ENCODE assay signal across 11 mouse cellular contexts in the genomic region with DNA sequence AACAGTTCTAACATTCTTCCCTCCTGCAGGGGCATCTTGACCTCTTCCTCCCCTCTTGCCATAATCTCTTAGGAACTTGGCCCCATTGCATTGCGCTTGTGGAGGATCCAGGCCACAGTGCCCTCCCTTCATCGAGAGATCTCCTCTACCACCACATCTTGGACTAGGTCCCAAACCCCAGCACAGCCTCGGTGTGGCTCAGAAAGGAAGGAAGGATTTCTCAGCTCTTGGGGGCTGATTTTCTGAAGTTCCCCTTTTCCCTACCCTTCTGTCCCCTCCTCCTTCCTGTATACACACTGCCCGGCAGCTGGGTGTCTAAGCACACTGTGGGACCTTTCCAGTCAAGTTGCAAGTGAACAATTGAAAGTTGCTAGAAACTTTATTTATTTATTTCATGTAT. TPM values are rescaled to one million over a fixed set of nuclear protein-coding genes. Genes with fewer than 3 reads are reported as not detected.
A peak's percentile ranks its signal among the peaks of the same experiment; 100 is the strongest.
DNase-seq lines count a peak whose midpoint lies in the region; ATAC-seq and TF ChIP-seq lines count a peak whose summit lies in the region.
"Had no signal": no experiment of that assay in that cellular context is flagged by ENCODE, and none has a peak within 500 bp of the region (broad histone marks: within the 10 kb centered on the region; RNA-seq: fewer than 3 reads in every experiment).

No protein-coding gene starts in this region.

- no peak overlapping the region for H3K9ac ChIP-seq in kidney, embryonic 14.5 days (ENCODE audit: low read depth, low read length)
- no peak overlapping the region for H3K9ac ChIP-seq in embryonic facial prominence, embryonic 15.5 days
- H3K9ac ChIP-seq in liver, embryonic 16.5 days (ENCODE audit: low read depth, low read length) = peak overlapping the region; percentile 53
- H3K9ac ChIP-seq: limb, embryonic 15.5 days had no signal

- H3K27ac ChIP-seq in kidney, adult 2 months (ENCODE audit: insufficient read depth, low read depth, low read length) = no peak overlapping the region
- H3K27ac ChIP-seq in kidney, embryonic 14.5 days (ENCODE audit: low read depth, low read length) = no peak overlapping the region
- H3K27ac ChIP-seq in embryonic facial prominence, embryonic 15.5 days (replicated peaks) = 0 out of 2 replicates have a peak overlapping the region, but pooled peaks have one; percentile 39
- H3K27ac ChIP-seq in liver, embryonic 16.5 days (ENCODE audit: low read length) = peak overlapping the region; percentile 90
- H3K27ac ChIP-seq: limb, embryonic 15.5 days had no signal

- H3K36me3 ChIP-seq in kidney, adult 2 months (ENCODE audit: control insufficient read depth, insufficient read depth, low read length) = no peaks in the 10 kb centered on the region; the same call in none of the 2 replicates
- peaks cover 19% of the 10 kb centered on the region for H3K36me3 ChIP-seq in kidney, embryonic 14.5 days (ENCODE audit: control insufficient read depth, insufficient read depth, low read length)
- peaks cover 13% of the 10 kb centered on the region for H3K36me3 ChIP-seq in embryonic facial prominence, embryonic 15.5 days
- H3K36me3 ChIP-seq in liver, embryonic 16.5 days (ENCODE audit: control insufficient read depth, insufficient read depth) = peaks cover 22% of the 10 kb centered on the region

- H3K4me3 ChIP-seq in kidney, adult 2 months (ENCODE audit: insufficient read depth, low read depth, low read length) = no peak overlapping the region
- no peak overlapping the region for H3K4me3 ChIP-seq in kidney, embryonic 14.5 days (ENCODE audit: low read length)
- no peak overlapping the region for H3K4me3 ChIP-seq in embryonic facial prominence, embryonic 15.5 days (replicated peaks)
- no peak overlapping the region for H3K4me3 ChIP-seq in liver, embryonic 16.5 days (ENCODE audit: low read depth, low read length)
- H3K4me3 ChIP-seq: limb, embryonic 15.5 days had no signal

- H3K27me3 ChIP-seq in kidney, adult 2 months (replicated peaks; ENCODE audit: control insufficient read depth, insufficient read depth, low read length) = no peaks in the 10 kb centered on the region
- H3K27me3 ChIP-seq in kidney, embryonic 14.5 days (ENCODE audit: control insufficient read depth, insufficient read depth, low read length) = no peaks in the 10 kb centered on the region
- no peaks in the 10 kb centered on the region for H3K27me3 ChIP-seq in embryonic facial prominence, embryonic 15.5 days
- H3K27me3 ChIP-seq in liver, embryonic 16.5 days (ENCODE audit: control insufficient read depth, insufficient read depth, low read depth, low read length) = no peaks in the 10 kb centered on the region
- H3K27me3 ChIP-seq: limb, embryonic 15.5 days had no signal

- no peak overlapping the region for H3K4me2 ChIP-seq in kidney, embryonic 14.5 days (replicated peaks; ENCODE audit: low read depth, low read length)
- no peak overlapping the region for H3K4me2 ChIP-seq in embryonic facial prominence, embryonic 15.5 days (replicated peaks)
- peak overlapping the region; percentile 21 for H3K4me2 ChIP-seq in liver, embryonic 16.5 days (ENCODE audit: low read depth, low read length)
- H3K4me2 ChIP-seq: limb, embryonic 15.5 days had no signal

- no peaks in the 10 kb centered on the region for H3K9me3 ChIP-seq in kidney, embryonic 14.5 days (ENCODE audit: control insufficient read depth, low read length)
- no peaks in the 10 kb centered on the region for H3K9me3 ChIP-seq in embryonic facial prominence, embryonic 15.5 days (replicated peaks)
- no peaks in the 10 kb centered on the region for H3K9me3 ChIP-seq in liver, embryonic 16.5 days (replicated peaks; ENCODE audit: control insufficient read depth, low read length)
- H3K9me3 ChIP-seq: limb, embryonic 15.5 days had no signal

- no peak for ATAC-seq in kidney, embryonic 14.5 days (ENCODE audit: low FRiP score, low TSS enrichment)
- no peak for ATAC-seq in embryonic facial prominence, embryonic 15.5 days (ENCODE audit: insufficient number of reproducible peaks, low FRiP score, low TSS enrichment, low read depth)
- ATAC-seq in liver, embryonic 16.5 days (ENCODE audit: low read depth) = no peak
- ATAC-seq in megakaryocyte-erythroid progenitor cell, adult 5-6 weeks (replicated peaks; ENCODE audit: low FRiP score, low TSS enrichment, poor library complexity, severe bottlenecking) = no peak
- ATAC-seq: intestine, postnatal 0 days had no signal

- H3K4me1 ChIP-seq in kidney, adult 2 months (ENCODE audit: control insufficient read depth, insufficient read depth, low read length) = peaks cover 3% of the 10 kb centered on the region; the same call in 1 of the 2 replicates
- peaks cover 8% of the 10 kb centered on the region; the same call in 1 of the 2 replicates for H3K4me1 ChIP-seq in kidney, embryonic 14.5 days (ENCODE audit: control insufficient read depth, insufficient read depth, low read length)
- peaks cover 21% of the 10 kb centered on the region for H3K4me1 ChIP-seq in embryonic facial prominence, embryonic 15.5 days
- peaks cover 89% of the 10 kb centered on the region for H3K4me1 ChIP-seq in liver, embryonic 16.5 days (ENCODE audit: control insufficient read depth, low read depth, low read length)

- 52% methylated on average over 4 of the region's 4 CpGs for whole genome bisulfite sequencing in kidney, adult 2 months
- WGBS in kidney, embryonic 14.5 days = 59% methylated on average over 4 of the region's 4 CpGs
- WGBS in embryonic facial prominence, embryonic 15.5 days = 48% methylated on average over 4 of the region's 4 CpGs
- WGBS in liver, embryonic 16.5 days (ENCODE audit: insufficient replicate concordance) = 10% methylated on average over 4 of the region's 4 CpGs

- no peak for TF ChIP-seq CTCF in kidney, adult 2 months (conservative IDR thresholded peaks at IDR 0.05; ENCODE audit: insufficient read depth, insufficient read length, low read depth, low read length)

- no peak for TF ChIP-seq POLR2A in kidney, adult 2 months (IDR thresholded peaks at IDR 0.05; ENCODE audit: low read depth, low read length)

- peak; percentile 29 for DNase-seq in kidney, adult 2 months
- DNase-seq in B cell, adult 2 months = peak; percentile 37 to 44
- no peak for DNase-seq in kidney, adult 8-10 months
- DNase-seq in left cerebral cortex, adult 9 months (ENCODE audit: low spot score in 2 of 2) = no peak

RNA-seq across cellular contexts. Expression of gene Pim1, which starts 7.5 kb away (rescaled TPM):
- polyA plus RNA-seq in kidney, adult 2 months (2012; rRNA removed) = 16.0 and 18.8 TPM in 2 replicates
- polyA plus RNA-seq in kidney, embryonic 14.5 days (2014; fragmentation: Nextera tagmentation; extraction: Ambion mirVana) = 12.6 and 15.6 TPM in 2 replicates
- polyA plus RNA-seq in embryonic facial prominence, embryonic 15.5 days (2015; fragmentation: Nextera tagmentation; extraction: Ambion mirVana) = 17.8 and 20.0 TPM in 2 replicates
- 74.7 and 80.0 TPM in 2 replicates for polyA plus RNA-seq in liver, embryonic 16.5 days (2015; fragmentation: Nextera tagmentation; extraction: Ambion mirVana)
- 33.2 and 48.8 TPM in 2 replicates for total RNA-seq in megakaryocyte-erythroid progenitor cell, adult 5-6 weeks (2014; fragmentation: Nextera tagmentation)
- 96.9 and 106 TPM in 2 replicates for total RNA-seq in megakaryocyte-erythroid progenitor cell, adult 5-6 weeks (2017)

RNA-seq across cellular contexts. Expression of gene Gm17657, which starts 51.4 kb away (rescaled TPM):
- not detected in 2 replicates for polyA plus RNA-seq in kidney, adult 2 months (2012; rRNA removed)
- polyA plus RNA-seq in kidney, embryonic 14.5 days (2014; fragmentation: Nextera tagmentation; extraction: Ambion mirVana) = not detected in 2 replicates
- polyA plus RNA-seq in embryonic facial prominence, embryonic 15.5 days (2015; fragmentation: Nextera tagmentation; extraction: Ambion mirVana) = not detected in 2 replicates
- polyA plus RNA-seq in liver, embryonic 16.5 days (2015; fragmentation: Nextera tagmentation; extraction: Ambion mirVana) = not detected in 2 replicates
- total RNA-seq in megakaryocyte-erythroid progenitor cell, adult 5-6 weeks (2014; fragmentation: Nextera tagmentation) = not detected in 2 replicates
- total RNA-seq in megakaryocyte-erythroid progenitor cell, adult 5-6 weeks (2017) = not detected in 2 replicates
- polyA plus RNA-seq: brain, embryonic 14.5 days; intestine, postnatal 0 days; limb, embryonic 15.5 days had no signal

RNA-seq across cellular contexts. Expression of gene Tbc1d22b, which starts 51.6 kb away (rescaled TPM):
- polyA plus RNA-seq in kidney, adult 2 months (2012; rRNA removed) = 30.0 and 34.5 TPM in 2 replicates
- 11.5 and 18.5 TPM in 2 replicates for polyA plus RNA-seq in kidney, embryonic 14.5 days (2014; fragmentation: Nextera tagmentation; extraction: Ambion mirVana)
- polyA plus RNA-seq in embryonic facial prominence, embryonic 15.5 days (2015; fragmentation: Nextera tagmentation; extraction: Ambion mirVana) = 14.4 and 16.7 TPM in 2 replicates
- 2.7 TPM in 2 replicates for polyA plus RNA-seq in liver, embryonic 16.5 days (2015; fragmentation: Nextera tagmentation; extraction: Ambion mirVana)
- total RNA-seq in megakaryocyte-erythroid progenitor cell, adult 5-6 weeks (2014; fragmentation: Nextera tagmentation) = 15.0 TPM in 2 replicates
- 3.7 and 4.6 TPM in 2 replicates for total RNA-seq in megakaryocyte-erythroid progenitor cell, adult 5-6 weeks (2017)

RNA-seq across cellular contexts. Expression of gene Tmem217, which starts 54.2 kb away (rescaled TPM):
- 1.3 and 1.7 TPM in 2 replicates for polyA plus RNA-seq in kidney, adult 2 months (2012; rRNA removed)
- polyA plus RNA-seq in kidney, embryonic 14.5 days (2014; fragmentation: Nextera tagmentation; extraction: Ambion mirVana) = 0.42 and 0.76 TPM in 2 replicates
- polyA plus RNA-seq in embryonic facial prominence, embryonic 15.5 days (2015; fragmentation: Nextera tagmentation; extraction: Ambion mirVana) = 0.95 and 1.6 TPM in 2 replicates
- polyA plus RNA-seq in liver, embryonic 16.5 days (2015; fragmentation: Nextera tagmentation; extraction: Ambion mirVana) = 0.22 TPM in 1 of 2 replicates, not detected in the other
- not detected in 2 replicates for total RNA-seq in megakaryocyte-erythroid progenitor cell, adult 5-6 weeks (2014; fragmentation: Nextera tagmentation)
- total RNA-seq in megakaryocyte-erythroid progenitor cell, adult 5-6 weeks (2017) = not detected in 2 replicates
- polyA plus RNA-seq: intestine, postnatal 0 days had no signal

Comparison
In these comparisons a context has a peak if more than half of its experiments do, and no peak if none do; other contexts are left out.
1. DNase-seq: peak in kidney, adult 2 months (single experiment) and B cell, adult 2 months (2 of 2); none in kidney, adult 8-10 months (0 of 2) and left cerebral cortex, adult 9 months (0 of 2).
2. H3K27ac ChIP-seq: peak in embryonic facial prominence, embryonic 15.5 days (single experiment) and liver, embryonic 16.5 days (single experiment); none in kidney, adult 2 months (single experiment) and kidney, embryonic 14.5 days (single experiment).